Mouse (Mus musculus): ENCODE data around the gene Pvalb. TPM values are rescaled to one million over a fixed set of nuclear protein-coding genes. Genes with fewer than 3 reads are reported as not detected.
A peak's percentile ranks its signal among the peaks of the same experiment; 100 is the strongest.

The Pvalb gene
- polyA plus RNA-seq, 1 experiment from 2014 or later: not detected

DNA sequence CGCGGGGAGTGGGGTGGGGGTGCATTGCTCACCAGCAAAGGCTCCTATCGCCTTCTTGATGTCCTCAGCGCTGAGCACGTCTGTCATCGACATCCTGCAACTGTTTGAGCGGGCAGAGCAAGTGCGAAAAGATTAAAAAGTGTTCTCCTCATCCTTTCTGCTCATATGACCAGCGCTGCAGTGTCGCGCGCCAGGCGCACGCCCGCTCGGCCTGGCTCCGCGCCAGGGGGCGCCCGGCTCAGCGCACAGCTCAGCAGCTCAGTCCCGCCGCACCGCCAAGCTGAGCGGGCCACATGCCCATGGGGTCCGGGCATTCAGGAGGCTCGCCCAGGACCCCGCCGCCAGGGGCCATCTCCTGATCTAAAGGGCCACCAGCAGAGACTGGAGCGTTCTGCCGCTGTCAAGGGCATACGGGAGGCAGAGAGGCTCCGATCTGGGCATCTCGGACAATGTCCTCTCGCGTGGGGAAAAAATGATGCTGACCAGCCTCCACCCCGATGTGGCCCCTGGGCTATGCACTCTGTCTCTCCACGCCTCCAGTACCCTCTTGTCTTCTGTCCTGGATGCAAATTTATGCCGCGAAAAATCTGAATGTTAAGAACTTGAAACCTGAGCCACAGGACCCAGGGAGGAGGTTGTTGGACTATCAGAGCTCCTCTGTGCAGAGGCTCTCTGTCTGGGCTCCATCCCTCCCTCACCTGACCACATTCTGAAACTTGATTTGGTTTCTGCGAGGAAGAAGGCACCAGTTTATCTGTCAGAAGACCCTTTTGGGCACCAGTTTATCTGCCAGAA lies 1.9 kb downstream of the Pvalb start:
- peak overlapping the region; percentile 49 for H3K4me2 ChIP-seq (ENCODE audit: low read depth, low read length)
- no peak for ATAC-seq
- no peaks in the 10 kb centered on the region for H3K9me3 ChIP-seq (ENCODE audit: control insufficient read depth, low read length)
- H3K27ac ChIP-seq (ENCODE audit: low read length): no peak overlapping the region
- no peak overlapping the region for H3K9ac ChIP-seq (ENCODE audit: low read depth, low read length)
- 3% methylated on average over 41 of the region's 41 CpGs for WGBS
- peak overlapping the region; percentile 9 for H3K4me3 ChIP-seq (ENCODE audit: low read length)
- H3K36me3 ChIP-seq (ENCODE audit: control insufficient read depth, insufficient read depth, low read length): no peaks in the 10 kb centered on the region
- H3K4me1 ChIP-seq (ENCODE audit: control insufficient read depth, insufficient read depth, low read length): 0 out of 2 replicates have a peak, but pooled peaks cover 2% of the 10 kb centered on the region
- peaks cover 38% of the 10 kb centered on the region for H3K27me3 ChIP-seq (replicated peaks; ENCODE audit: control insufficient read depth, insufficient read depth, low read length)

GRCm38 (mm10) chr15:78195096-78195880 lies 10.9 kb downstream of the Pvalb start:
- no peaks in the 10 kb centered on the region for H3K36me3 ChIP-seq (ENCODE audit: control insufficient read depth, insufficient read depth, low read length)
- H3K4me3 ChIP-seq (ENCODE audit: low read length): no peak overlapping the region
- no peaks in the 10 kb centered on the region; the same call in 1 of the 2 replicates for H3K27me3 ChIP-seq (replicated peaks; ENCODE audit: control insufficient read depth, insufficient read depth, low read length)
- no peak for ATAC-seq
- no peak overlapping the region for H3K4me2 ChIP-seq (ENCODE audit: low read depth, low read length)
- H3K9me3 ChIP-seq (ENCODE audit: control insufficient read depth, low read length): no peaks in the 10 kb centered on the region
- no peaks in the 10 kb centered on the region for H3K4me1 ChIP-seq (ENCODE audit: control insufficient read depth, insufficient read depth, low read length)
- WGBS: 78% methylated on average over 28 of the region's 28 CpGs
- no peak overlapping the region for H3K27ac ChIP-seq (ENCODE audit: low read length)
- H3K9ac ChIP-seq (ENCODE audit: low read depth, low read length): no peak overlapping the region

- H3K4me1 ChIP-seq (ENCODE audit: control insufficient read depth, insufficient read depth, low read length): no peaks in the 10 kb centered on the region
- no peaks in the 10 kb centered on the region for H3K36me3 ChIP-seq (ENCODE audit: control insufficient read depth, insufficient read depth, low read length)
- no peaks in the 10 kb centered on the region for H3K9me3 ChIP-seq (ENCODE audit: control insufficient read depth, low read length)
- no peak overlapping the region for H3K9ac ChIP-seq (ENCODE audit: low read depth, low read length)
- no peak overlapping the region for H3K27ac ChIP-seq (ENCODE audit: low read length)
- H3K4me2 ChIP-seq (ENCODE audit: low read depth, low read length): no peak overlapping the region
- ATAC-seq: no peak
- H3K4me3 ChIP-seq (ENCODE audit: low read length): no peak overlapping the region
- WGBS: 78% methylated on average over 3 of the region's 3 CpGs
- no peaks in the 10 kb centered on the region; the same call in 1 of the 2 replicates for H3K27me3 ChIP-seq (replicated peaks; ENCODE audit: control insufficient read depth, insufficient read depth, low read length)
These were observed 11.9 kb downstream of the Pvalb start for GRCm38 (mm10) chr15:78194320-78194719.

GRCm38 (mm10) chr15:78189636-78190035 lies 16.6 kb downstream of the Pvalb start:
- H3K4me1 ChIP-seq (ENCODE audit: control insufficient read depth, insufficient read depth, low read length): no peaks in the 10 kb centered on the region
- H3K27me3 ChIP-seq (replicated peaks; ENCODE audit: control insufficient read depth, insufficient read depth, low read length): no peaks in the 10 kb centered on the region; the same call in 1 of the 2 replicates
- WGBS: 86% methylated on average over 7 of the region's 7 CpGs
- no peak overlapping the region for H3K4me3 ChIP-seq (ENCODE audit: low read length)
- H3K36me3 ChIP-seq (ENCODE audit: control insufficient read depth, insufficient read depth, low read length): no peaks in the 10 kb centered on the region
- H3K27ac ChIP-seq (ENCODE audit: low read length): no peak overlapping the region
- H3K9ac ChIP-seq (ENCODE audit: low read depth, low read length): no peak overlapping the region
- no peak for ATAC-seq
- H3K9me3 ChIP-seq (ENCODE audit: control insufficient read depth, low read length): no peaks in the 10 kb centered on the region
- no peak overlapping the region for H3K4me2 ChIP-seq (ENCODE audit: low read depth, low read length)

DNA sequence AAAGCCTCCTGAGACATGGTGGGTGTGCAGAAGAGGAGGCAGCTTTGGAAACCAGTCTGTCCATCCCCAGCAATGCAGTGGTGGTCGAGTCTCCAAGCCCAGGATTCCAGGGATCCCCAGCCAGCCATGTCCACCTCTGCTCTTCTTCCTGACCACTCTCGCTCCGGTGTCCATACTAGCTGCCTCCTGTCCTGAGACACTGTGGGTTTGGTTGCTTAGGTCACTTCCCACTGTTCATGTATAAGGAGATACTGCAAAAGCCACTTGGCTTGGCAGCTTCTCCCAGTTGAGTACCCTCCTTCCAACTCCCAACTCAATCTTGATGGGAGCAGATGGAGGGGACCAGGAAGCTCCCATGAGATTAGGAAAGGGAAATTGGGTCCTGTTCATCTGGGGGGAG lies 17.7 kb downstream of the Pvalb start:
- Histone ChIP-seq H3K4me3 (ENCODE audit: low read length) (no peak overlapping the region), H3K27ac (ENCODE audit: low read length) (no peak overlapping the region), H3K4me2 (ENCODE audit: low read depth, low read length) (no peak overlapping the region), H3K4me1 (ENCODE audit: control insufficient read depth, insufficient read depth, low read length) (no peaks in the 10 kb centered on the region), H3K36me3 (ENCODE audit: control insufficient read depth, insufficient read depth, low read length) (no peaks in the 10 kb centered on the region), H3K9ac (ENCODE audit: low read depth, low read length) (no peak overlapping the region), H3K9me3 (ENCODE audit: control insufficient read depth, low read length) (no peaks in the 10 kb centered on the region), H3K27me3 (replicated peaks; ENCODE audit: control insufficient read depth, insufficient read depth, low read length) (peaks cover 6% of the 10 kb centered on the region; the same call in 1 of the 2 replicates)
- 77% methylated on average over 3 of the region's 3 CpGs for WGBS
- no peak for ATAC-seq

GRCm38 (mm10) chr15:78186906-78187305 lies 19.3 kb downstream of the Pvalb start:
- peaks cover 10% of the 10 kb centered on the region; the same call in 1 of the 2 replicates for H3K27me3 ChIP-seq (replicated peaks; ENCODE audit: control insufficient read depth, insufficient read depth, low read length)
- H3K36me3 ChIP-seq (ENCODE audit: control insufficient read depth, insufficient read depth, low read length): no peaks in the 10 kb centered on the region
- no peak overlapping the region for H3K27ac ChIP-seq (ENCODE audit: low read length)
- no peak for ATAC-seq
- no peak overlapping the region for H3K4me2 ChIP-seq (ENCODE audit: low read depth, low read length)
- H3K9me3 ChIP-seq (ENCODE audit: control insufficient read depth, low read length): no peaks in the 10 kb centered on the region
- no peaks in the 10 kb centered on the region for H3K4me1 ChIP-seq (ENCODE audit: control insufficient read depth, insufficient read depth, low read length)
- H3K4me3 ChIP-seq (ENCODE audit: low read length): no peak overlapping the region
- H3K9ac ChIP-seq (ENCODE audit: low read depth, low read length): no peak overlapping the region
- 71% methylated on average over 5 of the region's 5 CpGs for WGBS

DNA sequence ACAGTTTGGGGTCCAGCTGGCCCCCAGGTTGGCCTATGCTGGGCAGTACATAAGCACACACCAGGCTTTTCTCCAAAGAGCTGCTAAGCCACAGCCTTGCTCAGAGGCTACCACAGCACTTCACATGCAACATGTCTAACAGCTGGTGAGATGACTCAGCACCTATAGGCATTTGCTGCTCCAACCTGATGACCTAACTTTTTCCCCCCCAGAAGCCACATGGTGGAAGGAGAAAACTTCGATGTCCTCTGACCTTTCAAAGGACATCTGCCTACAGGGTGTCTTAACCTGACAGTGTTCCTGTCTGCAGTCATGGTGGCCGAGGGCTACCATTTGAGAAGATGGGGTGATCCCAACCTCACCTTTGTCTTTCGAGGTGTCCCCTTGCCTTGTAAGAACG lies 20.6 kb downstream of the Pvalb start:
- Histone ChIP-seq H3K4me1 (ENCODE audit: control insufficient read depth, insufficient read depth, low read length) (no peaks in the 10 kb centered on the region), H3K9ac (ENCODE audit: low read depth, low read length) (no peak overlapping the region), H3K27ac (ENCODE audit: low read length) (no peak overlapping the region), H3K9me3 (ENCODE audit: control insufficient read depth, low read length) (no peaks in the 10 kb centered on the region), H3K27me3 (replicated peaks; ENCODE audit: control insufficient read depth, insufficient read depth, low read length) (peaks cover 10% of the 10 kb centered on the region; the same call in 1 of the 2 replicates), H3K4me3 (ENCODE audit: low read length) (no peak overlapping the region), H3K4me2 (ENCODE audit: low read depth, low read length) (no peak overlapping the region), H3K36me3 (ENCODE audit: control insufficient read depth, insufficient read depth, low read length) (no peaks in the 10 kb centered on the region)
- no peak for ATAC-seq
- 90% methylated on average over 4 of the region's 4 CpGs for WGBS

DNA sequence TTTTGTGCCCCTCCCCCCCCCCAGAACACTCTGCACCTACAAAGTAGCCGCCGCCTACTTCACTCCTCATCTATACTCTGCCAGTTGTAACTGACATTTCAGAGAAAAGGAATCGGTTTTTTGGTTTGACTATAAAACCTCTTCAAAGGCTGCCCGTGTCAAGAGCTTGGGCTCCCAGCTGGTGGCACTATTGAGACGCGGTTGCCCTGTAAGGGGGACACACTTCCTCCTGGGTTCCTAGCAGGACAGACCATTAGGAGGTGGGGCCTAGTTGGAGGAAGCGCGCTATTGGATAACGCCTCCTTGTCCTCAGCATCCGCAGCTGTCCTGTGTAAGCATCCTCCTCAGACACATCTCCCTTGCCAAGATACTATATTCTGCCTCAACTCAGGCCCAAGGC lies 21.3 kb downstream of the Pvalb start:
- Histone ChIP-seq H3K9me3 (ENCODE audit: control insufficient read depth, low read length) (no peaks in the 10 kb centered on the region), H3K27ac (ENCODE audit: low read length) (no peak overlapping the region), H3K27me3 (replicated peaks; ENCODE audit: control insufficient read depth, insufficient read depth, low read length) (peaks cover 14% of the 10 kb centered on the region; the same call in 1 of the 2 replicates), H3K36me3 (ENCODE audit: control insufficient read depth, insufficient read depth, low read length) (no peaks in the 10 kb centered on the region), H3K9ac (ENCODE audit: low read depth, low read length) (no peak overlapping the region), H3K4me3 (ENCODE audit: low read length) (no peak overlapping the region), H3K4me2 (ENCODE audit: low read depth, low read length) (no peak overlapping the region), H3K4me1 (ENCODE audit: control insufficient read depth, insufficient read depth, low read length) (no peaks in the 10 kb centered on the region)
- 4% methylated on average over 10 of the region's 10 CpGs for WGBS
- peak; percentile 38; the same call in 1 of the 2 replicates for ATAC-seq

DNA sequence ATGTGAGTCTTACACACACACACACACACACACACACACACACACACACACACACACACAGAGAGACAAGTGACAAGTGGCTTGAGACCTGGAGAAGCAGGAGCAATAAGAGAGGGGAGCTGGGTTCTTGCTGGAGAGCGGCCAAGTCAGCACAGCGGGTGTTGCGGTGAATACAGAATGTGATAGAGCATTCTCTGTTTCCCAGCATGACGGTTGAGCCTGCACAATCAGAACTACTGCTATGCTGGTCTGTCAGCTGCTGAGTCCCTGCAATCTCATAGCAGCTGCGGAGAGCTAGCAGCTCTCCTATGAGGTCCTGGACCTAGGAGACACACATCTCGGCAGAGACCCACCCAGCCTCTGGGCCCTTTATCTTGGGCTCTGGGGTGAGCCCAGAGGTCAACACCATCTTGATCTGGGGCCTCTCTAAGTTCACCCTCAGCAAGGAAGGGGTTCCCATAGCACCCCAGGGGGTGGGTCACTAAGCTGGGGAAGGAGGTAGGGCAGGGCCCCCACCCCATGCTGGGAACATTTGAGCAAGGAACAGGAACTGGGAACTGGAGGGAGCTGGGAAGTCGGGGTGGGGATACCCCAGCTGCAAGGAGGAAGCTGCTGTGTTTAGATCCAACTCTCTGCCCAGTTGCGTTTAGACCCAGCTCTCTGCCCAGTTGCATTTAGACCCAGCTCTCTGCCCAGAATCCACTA lies 24.3 kb downstream of the Pvalb start:
- no peak overlapping the region for H3K27ac ChIP-seq (ENCODE audit: low read length)
- ATAC-seq: no peak
- no peaks in the 10 kb centered on the region for H3K4me1 ChIP-seq (ENCODE audit: control insufficient read depth, insufficient read depth, low read length)
- no peaks in the 10 kb centered on the region for H3K9me3 ChIP-seq (ENCODE audit: control insufficient read depth, low read length)
- no peak overlapping the region for H3K4me3 ChIP-seq (ENCODE audit: low read length)
- H3K36me3 ChIP-seq (ENCODE audit: control insufficient read depth, insufficient read depth, low read length): no peaks in the 10 kb centered on the region
- H3K4me2 ChIP-seq (ENCODE audit: low read depth, low read length): no peak overlapping the region
- H3K9ac ChIP-seq (ENCODE audit: low read depth, low read length): no peak overlapping the region
- peaks cover 14% of the 10 kb centered on the region; the same call in 1 of the 2 replicates for H3K27me3 ChIP-seq (replicated peaks; ENCODE audit: control insufficient read depth, insufficient read depth, low read length)
- WGBS: 35% methylated on average over 8 of the region's 8 CpGs
